Mouse (Mus musculus) forebrain, embryonic 15.5 days (tissue): Measurements from ENCODE around the gene Slc2a10. TPM values are rescaled to one million over a fixed set of nuclear protein-coding genes. Genes with fewer than 3 reads are reported as not detected.
"Not testable (repeated sequence)": the region's sequence is repeated elsewhere in the genome, so short reads cannot be mapped to it uniquely, and the experiment has no call there.

Experiments used
- ATAC-seq: fragments of 200-750 bp; cut with Nextera tagmentation; replicated peaks from 2 replicates; pipeline ENCODE4 v1.8.0; 2017; ENCODE audit warnings: mild to moderate bottlenecking, moderate TSS enrichment, moderate library complexity
- H3K27ac ChIP-seq: fragments of 300-500 bp; sonication (generic); replicated peaks from 2 replicates; pipeline ENCODE4 v1.5.1; 2015; ENCODE audit warnings: mild to moderate bottlenecking, inconsistent platforms
- H3K27me3 ChIP-seq: fragments of 300-500 bp; sonication (generic); 2 replicates; pipeline ENCODE4 v1.6.1; 2015; ENCODE audit warnings: inconsistent platforms
- H3K36me3 ChIP-seq: fragments of 300-500 bp; sonication (generic); 2 replicates; pipeline ENCODE4 v1.6.1; 2015; ENCODE audit warnings: mild to moderate bottlenecking, inconsistent platforms
- H3K4me1 ChIP-seq: fragments of 300-500 bp; sonication (generic); 2 replicates; pipeline ENCODE4 v1.6.1; 2015; ENCODE audit warnings: inconsistent platforms
- H3K4me2 ChIP-seq: fragments of 300-500 bp; sonication (generic); replicated peaks from 2 replicates; pipeline ENCODE4 v1.6.1; 2015; ENCODE audit warnings: mild to moderate bottlenecking, inconsistent platforms
- H3K4me3 ChIP-seq: fragments of 300-500 bp; sonication (generic); 2 replicates; pipeline ENCODE4 v1.5.1; 2015; ENCODE audit warnings: mild to moderate bottlenecking, inconsistent platforms
- H3K9ac ChIP-seq: fragments of 300-500 bp; sonication (generic); replicated peaks from 2 replicates; pipeline ENCODE4 v1.6.1; 2015; ENCODE audit warnings: mild to moderate bottlenecking, inconsistent platforms
- H3K9me3 ChIP-seq: fragments of 300-500 bp; sonication (generic); 2 replicates; pipeline ENCODE4 v1.6.1; 2016; ENCODE audit warnings: inconsistent platforms
- WGBS: fragments of 180-500 bp; shearing (Covaris S2); methylation state at CpG from one replicate; pipeline ENCODE4 v1.1.7; 2015; ENCODE audit warnings: mixed read lengths; 5-methylcytosine and 5-hydroxymethylcytosine counted together
- polyA plus RNA-seq: library from polyadenylated mRNA; unstranded; fragments of >200 nt; fragmentation: Nextera tagmentation; extraction: Ambion mirVana; gene quantifications from 2 replicates; pipeline ENCODE4 v1.2.1, GENCODE M21; 2015

The Slc2a10 gene
- polyA plus RNA-seq, 1 experiment from 2014 or later, result 2.6 TPM

GRCm38 (mm10) chr2:165510914-165511458, 7.4 kb downstream of the Slc2a10 start:
- not testable (repeated sequence) for H3K36me3 ChIP-seq, H3K27ac ChIP-seq, H3K9ac ChIP-seq, H3K4me3 ChIP-seq, H3K27me3 ChIP-seq, H3K4me2 ChIP-seq, H3K9me3 ChIP-seq, ATAC-seq
- peaks cover 13% of the 10 kb centered on the region for H3K4me1 ChIP-seq
- 50% methylated on average over 2 of the region's 2 CpGs for WGBS

GRCm38 (mm10) chr2:165511530-165511929, 7.9 kb downstream of the Slc2a10 start:
- H3K4me3 ChIP-seq, ATAC-seq, H3K27ac ChIP-seq, H3K9me3 ChIP-seq, H3K4me2 ChIP-seq, H3K36me3 ChIP-seq, H3K27me3 ChIP-seq, H3K9ac ChIP-seq: not testable (repeated sequence)
- H3K4me1 ChIP-seq, result peaks cover 13% of the 10 kb centered on the region
- whole genome bisulfite sequencing, result 91% methylated on average over 4 of the region's 4 CpGs

- WGBS, result 55% methylated on average over 7 of the region's 7 CpGs
- Histone ChIP-seq H3K27ac (no peak overlapping the region), H3K27me3 (no peaks in the 10 kb centered on the region), H3K4me1 (peaks cover 13% of the 10 kb centered on the region), H3K36me3 (no peaks in the 10 kb centered on the region), H3K9me3 (no peaks in the 10 kb centered on the region), H3K9ac (no peak overlapping the region), H3K4me3 (no peak overlapping the region), H3K4me2 (no peak overlapping the region)
- ATAC-seq, result no peak
These were observed 8.8 kb downstream of the Slc2a10 start for GRCm38 (mm10) chr2:165512426-165512825.

GRCm38 (mm10) chr2:165512870-165513600, 9.4 kb downstream of the Slc2a10 start:
- H3K4me1 ChIP-seq, result peaks cover 13% of the 10 kb centered on the region
- H3K4me3 ChIP-seq, result no peak overlapping the region
- WGBS, result 33% methylated on average over 11 of the region's 11 CpGs
- no peaks in the 10 kb centered on the region for H3K9me3 ChIP-seq
- H3K36me3 ChIP-seq, result no peaks in the 10 kb centered on the region
- no peak overlapping the region for H3K27ac ChIP-seq
- ATAC-seq, result no peak
- no peaks in the 10 kb centered on the region for H3K27me3 ChIP-seq
- H3K9ac ChIP-seq, result no peak overlapping the region
- no peak overlapping the region for H3K4me2 ChIP-seq

GRCm38 (mm10) chr2:165515178-165515728, 11.7 kb downstream of the Slc2a10 start:
- no peaks in the 10 kb centered on the region for H3K9me3 ChIP-seq
- no peaks in the 10 kb centered on the region for H3K36me3 ChIP-seq
- no peaks in the 10 kb centered on the region for H3K27me3 ChIP-seq
- H3K27ac ChIP-seq, result no peak overlapping the region
- WGBS, result 96% methylated on average over 20 of the region's 20 CpGs
- no peak overlapping the region for H3K4me3 ChIP-seq
- peaks cover 9% of the 10 kb centered on the region for H3K4me1 ChIP-seq
- no peak overlapping the region for H3K9ac ChIP-seq
- ATAC-seq, result no peak
- H3K4me2 ChIP-seq, result no peak overlapping the region

- Histone ChIP-seq H3K4me3 (no peak overlapping the region), H3K27me3 (no peaks in the 10 kb centered on the region), H3K9me3 (no peaks in the 10 kb centered on the region), H3K4me2 (no peak overlapping the region), H3K4me1 (no peaks in the 10 kb centered on the region), H3K36me3 (no peaks in the 10 kb centered on the region), H3K9ac (no peak overlapping the region), H3K27ac (no peak overlapping the region)
- WGBS, result 51% methylated on average over 4 of the region's 4 CpGs
- no peak for ATAC-seq
These were observed 22.0 kb downstream of the Slc2a10 start for GRCm38 (mm10) chr2:165525609-165526008.

GRCm38 (mm10) chr2:165529106-165529505, 25.5 kb downstream of the Slc2a10 start:
- peak; percentile 57; the same call in 1 of the 2 replicates for ATAC-seq
- Histone ChIP-seq H3K4me3 (no peak overlapping the region), H3K9ac (no peak overlapping the region), H3K4me2 (no peak overlapping the region), H3K27me3 (no peaks in the 10 kb centered on the region), H3K4me1 (no peaks in the 10 kb centered on the region), H3K36me3 (no peaks in the 10 kb centered on the region), H3K9me3 (no peaks in the 10 kb centered on the region), H3K27ac (no peak overlapping the region)
- 14% methylated on average over 8 of the region's 8 CpGs for WGBS

GRCm38 (mm10) chr2:165533789-165534188, 30.2 kb downstream of the Slc2a10 start:
- ATAC-seq, result no peak
- H3K4me3 ChIP-seq, result no peak overlapping the region
- WGBS, result 74% methylated on average over 6 of the region's 6 CpGs
- H3K9me3 ChIP-seq, result no peaks in the 10 kb centered on the region
- H3K36me3 ChIP-seq, result no peaks in the 10 kb centered on the region
- no peak overlapping the region for H3K4me2 ChIP-seq
- no peaks in the 10 kb centered on the region for H3K4me1 ChIP-seq
- H3K9ac ChIP-seq, result no peak overlapping the region
- no peak overlapping the region for H3K27ac ChIP-seq
- H3K27me3 ChIP-seq, result no peaks in the 10 kb centered on the region

- 94% methylated on average over 3 of the region's 3 CpGs for WGBS
- no peak overlapping the region for H3K27ac ChIP-seq
- no peak overlapping the region for H3K9ac ChIP-seq
- no peaks in the 10 kb centered on the region for H3K36me3 ChIP-seq
- H3K9me3 ChIP-seq, result no peaks in the 10 kb centered on the region
- peaks cover 16% of the 10 kb centered on the region for H3K4me1 ChIP-seq
- no peak overlapping the region for H3K4me3 ChIP-seq
- no peak overlapping the region for H3K4me2 ChIP-seq
- H3K27me3 ChIP-seq, result no peaks in the 10 kb centered on the region
- ATAC-seq, result no peak
These were observed 37.4 kb downstream of the Slc2a10 start for GRCm38 (mm10) chr2:165540975-165541374.

GRCm38 (mm10) chr2:165542939-165543669, 39.5 kb downstream of the Slc2a10 start:
- WGBS, result 6% methylated on average over 13 of the region's 13 CpGs
- ATAC-seq, result 0 out of 2 replicates have a peak, but pooled peaks have one; percentile 13
- H3K9me3 ChIP-seq, result no peaks in the 10 kb centered on the region
- no peaks in the 10 kb centered on the region for H3K27me3 ChIP-seq
- peak overlapping the region; percentile 17 for H3K4me2 ChIP-seq
- H3K27ac ChIP-seq, result peak overlapping the region; percentile 62
- H3K4me3 ChIP-seq, result no peak overlapping the region
- H3K9ac ChIP-seq, result no peak overlapping the region
- H3K4me1 ChIP-seq, result peaks cover 16% of the 10 kb centered on the region
- H3K36me3 ChIP-seq, result no peaks in the 10 kb centered on the region

- peak overlapping the region; percentile 62 for H3K27ac ChIP-seq
- WGBS, result 15% methylated on average over 10 of the region's 10 CpGs
- ATAC-seq, result 0 out of 2 replicates have a peak, but pooled peaks have one; percentile 2
These were observed 40.1 kb downstream of the Slc2a10 start for GRCm38 (mm10) chr2:165543670-165544016.

GRCm38 (mm10) chr2:165545687-165546086, 42.1 kb downstream of the Slc2a10 start:
- Histone ChIP-seq H3K27ac (no peak overlapping the region), H3K4me2 (no peak overlapping the region), H3K4me3 (no peak overlapping the region), H3K9ac (no peak overlapping the region), H3K4me1 (peaks cover 16% of the 10 kb centered on the region), H3K36me3 (no peaks in the 10 kb centered on the region), H3K27me3 (no peaks in the 10 kb centered on the region), H3K9me3 (no peaks in the 10 kb centered on the region)
- WGBS, result 95% methylated on average over 2 of the region's 2 CpGs
- no peak for ATAC-seq

More at GRCm38 (mm10) chr2:165543670-165544016, 40.1 kb downstream of the Slc2a10 start:
- Histone ChIP-seq H3K27me3 (no peaks in the 10 kb centered on the region), H3K36me3 (no peaks in the 10 kb centered on the region), H3K4me2 (peak overlapping the region; percentile 17; the same call in 1 of the 2 replicates), H3K4me3 (no peak overlapping the region), H3K4me1 (peaks cover 16% of the 10 kb centered on the region), H3K9ac (no peak overlapping the region), H3K9me3 (no peaks in the 10 kb centered on the region)
